Mouse (Mus musculus): ENCODE data around the gene Mogat1. TPM values are rescaled to one million over a fixed set of nuclear protein-coding genes. Genes with fewer than 3 reads are reported as not detected.

Gene Mogat1
- total RNA-seq (2023) = not detected in 2 replicates

DNA sequence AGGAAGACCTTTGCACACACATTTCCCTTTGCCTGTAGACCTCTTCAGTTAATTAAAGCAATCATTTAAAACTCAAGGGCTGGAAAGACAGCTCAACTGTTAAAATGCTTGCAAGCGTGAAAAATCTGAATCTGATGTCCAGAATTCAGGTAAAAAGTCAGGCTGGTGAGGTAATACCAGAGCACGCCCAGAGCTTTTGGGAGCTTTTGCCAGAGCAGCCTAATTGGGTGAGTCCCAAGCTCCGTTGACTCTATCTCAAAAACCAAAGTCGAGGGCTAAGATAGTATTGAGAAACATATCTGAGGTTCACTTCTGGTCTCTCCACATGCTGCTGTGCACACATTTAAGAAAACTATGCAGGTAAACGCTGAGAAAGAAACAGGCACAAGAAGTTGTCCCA is at the start of gene Mogat1:
Mogat1 (plus strand) TSS at position 130 of the 400 bp plus-strand sequence.

GRCm38 (mm10) chr1:78488752-78489492 is 21.9 kb upstream of the Mogat1 start, which contains the start of gene Farsb:
Gene Farsb (minus strand): TSS chr1:78488897.

DNA sequence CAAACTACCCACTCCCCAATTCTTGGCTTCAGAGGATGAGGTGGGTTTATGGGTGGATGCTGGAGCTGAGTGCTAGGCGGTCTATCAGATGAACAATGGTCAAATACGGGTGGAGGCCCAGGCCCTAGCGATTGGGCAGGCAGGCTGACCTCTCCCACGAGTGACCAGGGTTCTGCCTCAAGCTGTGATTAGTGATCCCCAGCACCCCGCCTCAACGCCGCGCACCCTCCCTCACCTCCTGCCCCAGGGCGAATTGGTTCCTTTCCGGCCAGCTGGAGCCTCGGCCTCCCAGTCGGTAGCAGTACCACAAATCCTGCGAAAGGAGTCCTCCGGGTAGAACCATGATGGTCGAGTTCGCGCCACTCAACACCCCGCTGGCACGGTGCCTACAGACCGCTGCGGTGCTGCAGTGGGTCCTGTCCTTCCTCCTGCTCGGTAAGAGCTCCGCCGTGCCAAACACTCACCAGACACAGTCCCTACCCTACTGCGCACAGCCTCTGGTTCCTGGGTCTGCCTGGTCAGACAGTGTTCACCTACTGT is 900 bp downstream of the Mogat1 start, which contains the start of gene BC035947:
BC035947 (minus strand) TSS at position 538 of the 540 bp plus-strand sequence.

Other genes with a start within 250 kb of the Mogat1 start
- gene Sgpp2, start 200.6 kb upstream of the Mogat1 start, total RNA-seq (2023) = not detected in 2 replicates
- 8.8 and 9.0 TPM in 2 replicates for gene Farsb, start 22.1 kb upstream of the Mogat1 start, total RNA-seq (2023)
- not detected in 2 replicates for gene BC035947, start 1.2 kb downstream of the Mogat1 start, total RNA-seq (2023)
- gene Acsl3, start 146.8 kb downstream of the Mogat1 start, total RNA-seq (2023) = 1.4 and 1.8 TPM in 2 replicates
- gene Utp14b, start 147.0 kb downstream of the Mogat1 start, total RNA-seq (2023) = 5.1 and 5.8 TPM in 2 replicates